Mouse (Mus musculus): ENCODE data around the gene Ncoa7. TPM values are rescaled to one million over a fixed set of nuclear protein-coding genes. Genes with fewer than 3 reads are reported as not detected.

Ncoa7 gene
- polyA plus RNA-seq, 1 experiment: 5.4 TPM

DNA sequence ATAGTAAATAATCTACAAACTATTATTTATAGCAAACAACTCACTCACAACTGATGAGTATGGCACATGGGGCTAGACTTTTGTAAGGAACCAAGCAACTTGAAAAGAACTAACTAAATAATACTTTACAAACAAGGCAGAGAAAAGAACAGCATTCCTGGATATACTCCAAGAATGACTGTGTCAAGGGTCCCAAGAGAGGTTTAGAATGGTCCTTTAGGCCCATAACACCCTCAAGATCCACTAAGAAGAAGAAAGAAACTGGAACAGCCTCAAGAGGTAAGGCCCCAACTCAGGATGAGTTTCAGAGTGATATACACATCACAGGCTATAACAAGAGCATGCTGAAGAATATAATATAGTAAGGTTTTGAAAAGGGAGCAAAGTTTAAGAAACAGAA, 47.1 kb downstream of the Ncoa7 start:
- H3K4me3 ChIP-seq (ENCODE audit: control insufficient read depth, low read depth, low read length): no peak overlapping the region
- no peak overlapping the region for H3K27ac ChIP-seq (ENCODE audit: control insufficient read depth, insufficient read depth, low read depth, low read length)
- H3K4me1 ChIP-seq (ENCODE audit: control insufficient read depth, insufficient read depth, low read length): no peaks in the 10 kb centered on the region
- H3K36me3 ChIP-seq (ENCODE audit: control insufficient read depth, insufficient read depth, low read length): no peaks in the 10 kb centered on the region
- TF ChIP-seq POLR2A (IDR thresholded peaks at IDR 0.05; ENCODE audit: control insufficient read depth, low read depth, low read length) (no peak), CTCF (IDR thresholded peaks at IDR 0.05; ENCODE audit: control insufficient read depth, insufficient read depth, insufficient replicate concordance, low read depth, low read length) (no peak)
- H3K27me3 ChIP-seq (ENCODE audit: control insufficient read depth, insufficient read depth, low read length): no peaks in the 10 kb centered on the region

GRCm38 (mm10) chr10:30754825-30755457, 48.2 kb downstream of the Ncoa7 start:
- Histone ChIP-seq H3K27ac (ENCODE audit: control insufficient read depth, insufficient read depth, low read depth, low read length) (peak overlapping the region; percentile 29; the same call in 1 of the 2 replicates), H3K36me3 (ENCODE audit: control insufficient read depth, insufficient read depth, low read length) (no peaks in the 10 kb centered on the region), H3K4me3 (ENCODE audit: control insufficient read depth, low read depth, low read length) (no peak overlapping the region), H3K4me1 (ENCODE audit: control insufficient read depth, insufficient read depth, low read length) (no peaks in the 10 kb centered on the region), H3K27me3 (ENCODE audit: control insufficient read depth, insufficient read depth, low read length) (no peaks in the 10 kb centered on the region)
- TF ChIP-seq CTCF (IDR thresholded peaks at IDR 0.05; ENCODE audit: control insufficient read depth, insufficient read depth, insufficient replicate concordance, low read depth, low read length): no peak
- TF ChIP-seq POLR2A (IDR thresholded peaks at IDR 0.05; ENCODE audit: control insufficient read depth, low read depth, low read length): no peak

GRCm38 (mm10) chr10:30754082-30754481, 49.0 kb downstream of the Ncoa7 start:
- Histone ChIP-seq H3K27me3 (ENCODE audit: control insufficient read depth, insufficient read depth, low read length) (no peaks in the 10 kb centered on the region), H3K27ac (ENCODE audit: control insufficient read depth, insufficient read depth, low read depth, low read length) (no peak overlapping the region), H3K4me1 (ENCODE audit: control insufficient read depth, insufficient read depth, low read length) (no peaks in the 10 kb centered on the region), H3K4me3 (ENCODE audit: control insufficient read depth, low read depth, low read length) (no peak overlapping the region), H3K36me3 (ENCODE audit: control insufficient read depth, insufficient read depth, low read length) (no peaks in the 10 kb centered on the region)
- TF ChIP-seq CTCF (IDR thresholded peaks at IDR 0.05; ENCODE audit: control insufficient read depth, insufficient read depth, insufficient replicate concordance, low read depth, low read length) (no peak), POLR2A (IDR thresholded peaks at IDR 0.05; ENCODE audit: control insufficient read depth, low read depth, low read length) (no peak)

GRCm38 (mm10) chr10:30752485-30752884, 50.6 kb downstream of the Ncoa7 start:
- Histone ChIP-seq H3K36me3 (ENCODE audit: control insufficient read depth, insufficient read depth, low read length) (no peaks in the 10 kb centered on the region), H3K4me1 (ENCODE audit: control insufficient read depth, insufficient read depth, low read length) (no peaks in the 10 kb centered on the region), H3K4me3 (ENCODE audit: control insufficient read depth, low read depth, low read length) (no peak overlapping the region), H3K27ac (ENCODE audit: control insufficient read depth, insufficient read depth, low read depth, low read length) (no peak overlapping the region), H3K27me3 (ENCODE audit: control insufficient read depth, insufficient read depth, low read length) (no peaks in the 10 kb centered on the region)
- no peak for TF ChIP-seq POLR2A (IDR thresholded peaks at IDR 0.05; ENCODE audit: control insufficient read depth, low read depth, low read length)

DNA sequence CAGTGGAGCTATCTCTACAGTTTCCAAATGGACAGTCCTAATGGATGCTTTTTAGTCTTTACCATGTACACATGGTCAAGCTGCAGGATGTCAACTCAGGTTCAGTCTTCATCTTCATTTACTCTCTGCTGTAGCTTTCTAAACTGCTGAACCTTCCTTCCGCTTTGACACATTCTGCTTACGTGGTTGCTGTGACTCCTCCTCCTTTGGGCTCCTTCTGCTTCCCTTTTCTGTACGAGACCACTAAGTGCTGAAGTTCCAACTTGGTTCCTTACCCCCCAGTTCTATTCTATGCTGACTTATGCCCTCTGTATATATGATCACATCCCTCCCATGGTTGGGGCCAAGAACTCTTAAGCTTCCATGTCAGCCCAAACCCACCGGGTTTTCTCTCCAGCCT, 51.5 kb downstream of the Ncoa7 start:
- no peak for TF ChIP-seq POLR2A (IDR thresholded peaks at IDR 0.05; ENCODE audit: control insufficient read depth, low read depth, low read length)
- Histone ChIP-seq H3K4me3 (ENCODE audit: control insufficient read depth, low read depth, low read length) (no peak overlapping the region), H3K36me3 (ENCODE audit: control insufficient read depth, insufficient read depth, low read length) (no peaks in the 10 kb centered on the region), H3K27ac (ENCODE audit: control insufficient read depth, insufficient read depth, low read depth, low read length) (no peak overlapping the region), H3K27me3 (ENCODE audit: control insufficient read depth, insufficient read depth, low read length) (no peaks in the 10 kb centered on the region), H3K4me1 (ENCODE audit: control insufficient read depth, insufficient read depth, low read length) (no peaks in the 10 kb centered on the region)

GRCm38 (mm10) chr10:30749807-30750206, 53.3 kb downstream of the Ncoa7 start:
- H3K4me1 ChIP-seq (ENCODE audit: control insufficient read depth, insufficient read depth, low read length): no peaks in the 10 kb centered on the region
- H3K27ac ChIP-seq (ENCODE audit: control insufficient read depth, insufficient read depth, low read depth, low read length): no peak overlapping the region
- H3K4me3 ChIP-seq (ENCODE audit: control insufficient read depth, low read depth, low read length): no peak overlapping the region
- no peaks in the 10 kb centered on the region for H3K36me3 ChIP-seq (ENCODE audit: control insufficient read depth, insufficient read depth, low read length)
- no peak for TF ChIP-seq CTCF (IDR thresholded peaks at IDR 0.05; ENCODE audit: control insufficient read depth, insufficient read depth, insufficient replicate concordance, low read depth, low read length)
- no peak for TF ChIP-seq POLR2A (IDR thresholded peaks at IDR 0.05; ENCODE audit: control insufficient read depth, low read depth, low read length)
- H3K27me3 ChIP-seq (ENCODE audit: control insufficient read depth, insufficient read depth, low read length): no peaks in the 10 kb centered on the region

DNA sequence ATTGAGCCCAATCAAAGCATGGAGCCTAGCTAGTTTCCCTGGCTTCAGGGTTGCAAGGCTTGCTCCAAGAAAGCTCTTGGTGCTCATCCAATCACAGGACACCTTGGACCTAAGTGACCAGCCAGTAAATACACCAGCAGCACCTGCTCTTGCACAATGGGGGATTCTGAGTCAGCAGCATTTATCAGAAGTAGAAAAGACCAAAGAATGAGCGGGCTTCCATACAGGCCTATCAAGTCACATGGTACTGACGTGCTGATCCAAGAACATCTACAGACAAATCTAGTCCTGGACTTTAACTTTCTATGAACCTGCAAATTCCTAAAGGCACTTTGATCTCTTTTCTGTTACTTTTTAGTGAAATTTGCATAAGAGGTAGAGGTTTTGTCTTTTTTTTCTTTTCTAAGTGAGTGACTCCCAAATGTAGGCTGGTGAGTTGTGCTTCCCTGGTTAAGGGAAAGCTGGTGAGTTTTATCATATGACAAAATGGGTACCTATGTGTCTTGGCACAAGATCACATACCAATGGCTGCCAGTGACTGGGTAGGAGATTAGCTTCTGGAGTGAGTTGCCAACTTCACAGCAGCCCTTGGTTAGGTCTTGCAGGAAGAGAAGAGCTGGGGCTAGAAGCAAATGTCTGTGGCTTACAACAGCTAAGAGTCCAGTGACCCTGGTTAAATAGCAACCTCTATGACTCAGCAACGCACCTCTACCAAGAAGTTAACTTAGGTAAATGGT, 57.7 kb downstream of the Ncoa7 start:
- no peaks in the 10 kb centered on the region for H3K4me1 ChIP-seq (ENCODE audit: control insufficient read depth, insufficient read depth, low read length)
- no peaks in the 10 kb centered on the region for H3K36me3 ChIP-seq (ENCODE audit: control insufficient read depth, insufficient read depth, low read length)
- no peak overlapping the region for H3K4me3 ChIP-seq (ENCODE audit: control insufficient read depth, low read depth, low read length)
- H3K27me3 ChIP-seq (ENCODE audit: control insufficient read depth, insufficient read depth, low read length): no peaks in the 10 kb centered on the region
- no peak for TF ChIP-seq CTCF (IDR thresholded peaks at IDR 0.05; ENCODE audit: control insufficient read depth, insufficient read depth, insufficient replicate concordance, low read depth, low read length)
- TF ChIP-seq POLR2A (IDR thresholded peaks at IDR 0.05; ENCODE audit: control insufficient read depth, low read depth, low read length): no peak
- no peak overlapping the region for H3K27ac ChIP-seq (ENCODE audit: control insufficient read depth, insufficient read depth, low read depth, low read length)

Measured in testis, adult 2 months (tissue).